Mouse (Mus musculus): Measurements from ENCODE around the gene Eefsec.

DNA sequence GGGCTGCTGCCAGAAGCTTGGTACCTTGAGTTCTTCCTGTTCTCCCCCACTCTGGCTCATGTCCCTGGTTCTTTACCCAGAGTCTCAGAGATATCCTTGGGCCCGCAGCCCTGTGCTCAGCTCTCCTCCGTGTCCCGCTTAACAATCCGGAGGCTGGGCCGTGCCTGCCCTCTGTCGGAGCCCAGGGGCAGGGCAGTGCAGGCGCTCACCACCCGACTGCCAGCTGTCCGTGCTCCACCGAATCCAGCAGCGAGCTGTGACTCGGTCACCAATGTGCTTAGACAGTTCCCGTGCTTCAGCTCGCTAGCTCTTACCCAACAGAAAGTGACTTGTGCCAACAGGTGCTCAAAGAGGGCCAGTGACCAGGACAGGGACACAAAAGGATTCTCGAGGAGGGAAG is 203.7 kb downstream of the Eefsec start:
- TF ChIP-seq POLR2A (IDR thresholded peaks at IDR 0.05; ENCODE audit: low read depth, low read length), result no peak
- peak; percentile 58; the same call in 1 of the 2 replicates for TF ChIP-seq CTCF (IDR thresholded peaks at IDR 0.05; ENCODE audit: extremely low read depth, insufficient read length, insufficient replicate concordance, low read depth, low read length)

Data from small intestine, adult 2 months (tissue).